Mouse (Mus musculus): ENCODE results near the gene Abcc6. TPM values are rescaled to one million over a fixed set of nuclear protein-coding genes. Genes with fewer than 3 reads are reported as not detected.
A peak's percentile ranks its signal among the peaks of the same experiment; 100 is the strongest.

Abcc6 gene
- polyA plus RNA-seq, 1 experiment from 2014 or later = 0.23 TPM

- no peak overlapping the region for H3K4me3 ChIP-seq (replicated peaks)
- no peaks in the 10 kb centered on the region for H3K36me3 ChIP-seq
- ATAC-seq (ENCODE audit: insufficient number of reproducible peaks, low FRiP score, low TSS enrichment, low read depth) = no peak
- H3K27me3 ChIP-seq = peaks cover 8% of the 10 kb centered on the region
- H3K4me2 ChIP-seq (replicated peaks) = peak overlapping the region; percentile 10; the same call in 1 of the 2 replicates
- no peak overlapping the region for H3K9ac ChIP-seq
- no peaks in the 10 kb centered on the region for H3K9me3 ChIP-seq (replicated peaks)
- peaks cover 12% of the 10 kb centered on the region for H3K4me1 ChIP-seq
- no peak overlapping the region for H3K27ac ChIP-seq (replicated peaks)
- WGBS = 16% methylated on average over 20 of the region's 23 CpGs
These were observed 101.3 kb downstream of the Abcc6 start for GRCm38 (mm10) chr7:45928626-45929295.

GRCm38 (mm10) chr7:45924429-45924816 is 105.7 kb downstream of the Abcc6 start:
- 21% methylated on average over 14 of the region's 14 CpGs for WGBS
- ATAC-seq (ENCODE audit: insufficient number of reproducible peaks, low FRiP score, low TSS enrichment, low read depth) = no peak
- H3K4me1 ChIP-seq = peaks cover 45% of the 10 kb centered on the region
- peak overlapping the region; percentile 50 for H3K4me3 ChIP-seq (replicated peaks)
- H3K36me3 ChIP-seq = no peaks in the 10 kb centered on the region
- peaks cover 8% of the 10 kb centered on the region for H3K27me3 ChIP-seq
- H3K9ac ChIP-seq = no peak overlapping the region
- H3K9me3 ChIP-seq (replicated peaks) = no peaks in the 10 kb centered on the region
- H3K4me2 ChIP-seq (replicated peaks) = peak overlapping the region; percentile 69
- peak overlapping the region; percentile 98 for H3K27ac ChIP-seq (replicated peaks)

- Histone ChIP-seq H3K27ac (replicated peaks) (peak within 1 kb of the TSS; percentile 98), H3K9me3 (replicated peaks) (no peaks in the 10 kb centered on the region), H3K9ac (no peak within 1 kb of the TSS), H3K4me3 (replicated peaks) (peak within 1 kb of the TSS; percentile 50), H3K4me1 (peaks cover 47% of the 10 kb centered on the region), H3K4me2 (replicated peaks) (peak within 1 kb of the TSS; percentile 69), H3K36me3 (no peaks in the 10 kb centered on the region), H3K27me3 (peaks cover 8% of the 10 kb centered on the region)
- WGBS = 8% methylated on average over 24 of the region's 24 CpGs
- ATAC-seq (ENCODE audit: insufficient number of reproducible peaks, low FRiP score, low TSS enrichment, low read depth) = peak; percentile 12; the same call in 1 of the 2 replicates
These were observed 106.2 kb downstream of the Abcc6 start, which contains the start of gene Ccdc114 for GRCm38 (mm10) chr7:45923762-45924428. Ccdc114 (plus strand) TSS chr7:45924072.

GRCm38 (mm10) chr7:45922928-45923761 is 107.0 kb downstream of the Abcc6 start:
- WGBS = under 1% methylated on average over 37 of the region's 37 CpGs
- Histone ChIP-seq H3K4me2 (replicated peaks) (peak overlapping the region; percentile 69), H3K9me3 (replicated peaks) (no peaks in the 10 kb centered on the region), H3K27me3 (peaks cover 6% of the 10 kb centered on the region), H3K4me3 (replicated peaks) (peak overlapping the region; percentile 50), H3K4me1 (peaks cover 52% of the 10 kb centered on the region), H3K9ac (no peak overlapping the region), H3K27ac (replicated peaks) (peak overlapping the region; percentile 98), H3K36me3 (0 out of 2 replicates have a peak, but pooled peaks cover 2% of the 10 kb centered on the region)
- peak; percentile 89 for ATAC-seq (ENCODE audit: insufficient number of reproducible peaks, low FRiP score, low TSS enrichment, low read depth)

GRCm38 (mm10) chr7:45921950-45922600 is 108.0 kb downstream of the Abcc6 start:
- H3K4me3 ChIP-seq (replicated peaks) = peak overlapping the region; percentile 50
- H3K27me3 ChIP-seq = no peaks in the 10 kb centered on the region
- H3K36me3 ChIP-seq = 0 out of 2 replicates have a peak, but pooled peaks cover 5% of the 10 kb centered on the region
- ATAC-seq (ENCODE audit: insufficient number of reproducible peaks, low FRiP score, low TSS enrichment, low read depth) = no peak
- no peak overlapping the region for H3K9ac ChIP-seq
- H3K9me3 ChIP-seq (replicated peaks) = no peaks in the 10 kb centered on the region
- 68% methylated on average over 12 of the region's 12 CpGs for WGBS
- peak overlapping the region; percentile 69 for H3K4me2 ChIP-seq (replicated peaks)
- H3K27ac ChIP-seq (replicated peaks) = peak overlapping the region; percentile 98
- peaks cover 62% of the 10 kb centered on the region for H3K4me1 ChIP-seq

- 10% methylated on average over 9 of the region's 9 CpGs for WGBS
- H3K9ac ChIP-seq = peak within 1 kb of the TSS; percentile 49
- H3K27ac ChIP-seq (replicated peaks) = peak within 1 kb of the TSS; percentile 98
- no peaks in the 10 kb centered on the region for H3K27me3 ChIP-seq
- H3K4me1 ChIP-seq = peaks cover 70% of the 10 kb centered on the region
- H3K9me3 ChIP-seq (replicated peaks) = no peaks in the 10 kb centered on the region
- 0 out of 2 replicates have a peak, but pooled peaks cover 5% of the 10 kb centered on the region for H3K36me3 ChIP-seq
- peak within 1 kb of the TSS; percentile 71 for H3K4me2 ChIP-seq (replicated peaks)
- peak within 1 kb of the TSS; percentile 56 for H3K4me3 ChIP-seq (replicated peaks)
- ATAC-seq (ENCODE audit: insufficient number of reproducible peaks, low FRiP score, low TSS enrichment, low read depth) = peak; percentile 41
These were observed 108.9 kb downstream of the Abcc6 start, which contains the start of gene Emp3 for GRCm38 (mm10) chr7:45921242-45921621. Emp3 (minus strand) TSS chr7:45921404.

GRCm38 (mm10) chr7:45920583-45921241 is 109.4 kb downstream of the Abcc6 start:
- peak; percentile 2; the same call in 1 of the 2 replicates for ATAC-seq (ENCODE audit: insufficient number of reproducible peaks, low FRiP score, low TSS enrichment, low read depth)
- Histone ChIP-seq H3K4me3 (replicated peaks) (peak overlapping the region; percentile 56), H3K9me3 (replicated peaks) (no peaks in the 10 kb centered on the region), H3K27ac (replicated peaks) (peak overlapping the region; percentile 98), H3K4me2 (replicated peaks) (peak overlapping the region; percentile 71), H3K4me1 (peaks cover 75% of the 10 kb centered on the region), H3K36me3 (0 out of 2 replicates have a peak, but pooled peaks cover 5% of the 10 kb centered on the region), H3K27me3 (no peaks in the 10 kb centered on the region), H3K9ac (peak overlapping the region; percentile 49)
- 15% methylated on average over 9 of the region's 9 CpGs for WGBS

GRCm38 (mm10) chr7:45919761-45920160 is 110.3 kb downstream of the Abcc6 start:
- Histone ChIP-seq H3K4me3 (replicated peaks) (peak overlapping the region; percentile 56), H3K27ac (replicated peaks) (peak overlapping the region; percentile 98), H3K27me3 (no peaks in the 10 kb centered on the region), H3K4me1 (peaks cover 82% of the 10 kb centered on the region), H3K4me2 (replicated peaks) (peak overlapping the region; percentile 71), H3K36me3 (0 out of 2 replicates have a peak, but pooled peaks cover 5% of the 10 kb centered on the region), H3K9ac (peak overlapping the region; percentile 49; the same call in 1 of the 2 replicates), H3K9me3 (replicated peaks) (no peaks in the 10 kb centered on the region)
- WGBS = 61% methylated on average over 4 of the region's 4 CpGs
- no peak for ATAC-seq (ENCODE audit: insufficient number of reproducible peaks, low FRiP score, low TSS enrichment, low read depth)

GRCm38 (mm10) chr7:45919083-45919671 is 110.9 kb downstream of the Abcc6 start:
- ATAC-seq (ENCODE audit: insufficient number of reproducible peaks, low FRiP score, low TSS enrichment, low read depth) = no peak
- peak overlapping the region; percentile 98 for H3K27ac ChIP-seq (replicated peaks)
- peak overlapping the region; percentile 49; the same call in 1 of the 2 replicates for H3K9ac ChIP-seq
- H3K4me1 ChIP-seq = peaks cover 81% of the 10 kb centered on the region
- H3K4me2 ChIP-seq (replicated peaks) = peak overlapping the region; percentile 71
- no peaks in the 10 kb centered on the region for H3K27me3 ChIP-seq
- 67% methylated on average over 14 of the region's 14 CpGs for WGBS
- H3K4me3 ChIP-seq (replicated peaks) = peak overlapping the region; percentile 56
- H3K9me3 ChIP-seq (replicated peaks) = no peaks in the 10 kb centered on the region
- H3K36me3 ChIP-seq = 0 out of 2 replicates have a peak, but pooled peaks cover 5% of the 10 kb centered on the region

- Histone ChIP-seq H3K4me1 (peaks cover 77% of the 10 kb centered on the region), H3K36me3 (0 out of 2 replicates have a peak, but pooled peaks cover 5% of the 10 kb centered on the region), H3K27ac (replicated peaks) (peak overlapping the region; percentile 95), H3K4me2 (replicated peaks) (peak overlapping the region; percentile 55), H3K27me3 (no peaks in the 10 kb centered on the region), H3K9ac (0 out of 2 replicates have a peak overlapping the region, but pooled peaks have one; percentile 12), H3K9me3 (replicated peaks) (no peaks in the 10 kb centered on the region), H3K4me3 (replicated peaks) (no peak overlapping the region)
- 83% methylated on average over 15 of the region's 15 CpGs for WGBS
- ATAC-seq (ENCODE audit: insufficient number of reproducible peaks, low FRiP score, low TSS enrichment, low read depth) = no peak
These were observed 112.2 kb downstream of the Abcc6 start for GRCm38 (mm10) chr7:45917926-45918325.
